In the genomic region with DNA sequence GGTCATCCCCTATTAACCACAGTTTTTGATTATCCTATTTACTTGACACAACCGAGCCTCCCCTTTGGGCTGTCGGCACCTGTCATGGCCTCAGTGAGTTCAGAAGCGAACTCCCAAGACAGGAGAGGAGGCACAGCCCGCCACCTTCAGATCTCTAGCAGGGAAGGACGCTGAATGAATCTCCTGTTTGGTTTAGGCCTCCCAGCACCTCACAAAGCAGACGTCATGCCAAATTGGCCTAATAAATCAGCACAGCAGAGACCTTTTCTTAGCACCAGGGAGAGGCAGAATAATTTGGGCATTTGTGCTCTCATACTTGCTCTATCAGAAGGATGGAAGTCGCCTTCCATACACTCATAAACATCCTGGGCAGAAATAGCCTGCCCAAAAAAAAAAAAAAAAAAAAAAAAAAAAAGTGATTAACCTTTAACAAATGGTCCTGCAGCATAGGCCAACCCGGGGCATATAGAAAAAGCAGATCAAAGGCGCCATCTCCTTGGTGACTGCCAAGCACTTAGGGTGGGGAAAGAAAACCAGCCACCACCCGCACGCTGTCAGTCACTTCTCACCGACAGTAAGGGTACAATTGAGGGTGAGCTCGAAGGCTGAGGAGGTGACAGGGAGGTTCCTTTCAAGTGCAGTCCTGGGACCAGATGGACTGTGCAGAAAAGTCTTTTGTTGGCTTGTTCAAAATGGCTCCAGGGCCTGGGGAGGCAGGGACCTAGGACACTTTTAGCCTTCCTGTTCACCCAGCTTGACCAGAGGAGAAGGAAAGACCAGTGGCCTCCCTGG, we compare ENCODE assay signal across 1 mouse cellular context.
TF ChIP-seq lines count a peak whose summit lies in the region.

No protein-coding gene starts in this region.

TF ChIP-seq in CH12.LX, 34 proteins besides CTCF, POLR2A, EP300 and RAD21:
- TF ChIP-seq ZNF384 (IDR thresholded peaks at IDR 0.05; ENCODE audit: low read depth, low read length): peak; percentile 29; the same call in 1 of the 2 replicates
- TF ChIP-seq USF2 (conservative IDR thresholded peaks at IDR 0.05; ENCODE audit: low read depth, low read length): no peak
TF ChIP-seq in CH12.LX: peak in this region for 1.
